Mouse (Mus musculus): Measurements from ENCODE around the gene Dupd1. TPM values are rescaled to one million over a fixed set of nuclear protein-coding genes. Genes with fewer than 3 reads are reported as not detected.

Dupd1 gene
- polyA plus RNA-seq, 1 experiment from 2014 or later: 0.26 TPM

DNA sequence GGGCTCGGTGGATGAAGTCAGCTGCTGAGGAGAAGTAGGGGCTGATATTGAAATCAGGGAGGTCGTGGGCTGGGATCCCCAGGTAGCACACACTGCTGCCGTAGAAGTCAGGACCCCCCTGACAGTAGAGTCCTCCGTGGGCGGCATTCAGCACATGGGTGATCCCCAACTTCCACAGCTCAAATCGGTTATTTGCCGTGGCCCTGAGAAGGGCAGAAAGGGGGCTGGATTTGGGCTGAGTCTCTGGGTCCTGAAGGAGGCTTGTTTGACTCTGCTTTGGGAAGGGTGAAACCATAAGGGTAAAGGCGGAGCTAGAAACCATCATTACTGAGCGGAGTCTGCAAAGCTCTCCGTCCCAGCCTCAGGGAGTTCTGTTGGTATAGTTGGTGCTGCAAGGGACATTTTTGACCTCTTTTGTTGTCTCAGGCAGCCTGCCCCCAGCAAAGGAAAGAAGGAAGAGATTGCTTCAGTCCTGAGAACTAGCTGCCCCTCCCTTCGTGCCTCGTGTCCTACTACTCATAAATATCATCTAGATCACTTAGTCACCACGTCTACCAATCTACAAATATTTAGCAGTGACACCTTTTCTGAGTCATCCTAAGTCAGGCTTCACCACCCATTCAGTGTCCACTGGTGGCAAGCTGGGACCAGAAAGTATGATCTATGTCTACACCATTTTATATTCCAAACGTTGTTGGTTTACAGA lies 33.2 kb upstream of the Dupd1 start:
- Histone ChIP-seq H3K9ac (ENCODE audit: low read depth, low read length) (no peak overlapping the region), H3K4me3 (ENCODE audit: low read depth, low read length) (no peak overlapping the region), H3K27ac (ENCODE audit: low read length) (no peak overlapping the region), H3K4me2 (ENCODE audit: low read length) (no peak overlapping the region), H3K36me3 (ENCODE audit: control insufficient read depth, insufficient read depth, low read length) (no peaks in the 10 kb centered on the region), H3K4me1 (ENCODE audit: control insufficient read depth, insufficient read depth, low read length) (peaks cover 12% of the 10 kb centered on the region), H3K27me3 (ENCODE audit: control insufficient read depth, insufficient read depth, low read depth, low read length) (no peaks in the 10 kb centered on the region), H3K9me3 (replicated peaks; ENCODE audit: control insufficient read depth, low read length, poor library complexity, severe bottlenecking) (no peaks in the 10 kb centered on the region)
- 78% methylated on average over 14 of the region's 14 CpGs for WGBS
- ATAC-seq: no peak

DNA sequence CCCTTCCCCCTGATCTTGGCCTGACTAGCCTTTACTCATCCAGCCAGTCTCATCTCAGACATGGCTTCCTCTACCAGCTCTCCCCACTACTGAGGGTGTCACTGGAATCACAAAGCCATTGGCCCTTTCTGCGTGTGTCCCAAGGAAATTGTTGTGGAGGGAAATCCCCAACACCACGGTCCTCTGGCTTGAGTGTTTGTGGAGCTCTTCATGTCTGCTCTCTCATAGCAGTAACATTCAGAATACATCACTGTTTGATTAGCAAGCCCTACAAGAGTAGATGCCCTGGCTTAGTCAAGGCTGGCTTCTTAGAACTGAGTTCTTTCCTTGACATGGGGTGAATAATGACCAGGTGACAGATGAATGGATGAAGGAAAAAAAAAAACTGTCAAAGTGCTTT lies 32.5 kb upstream of the Dupd1 start:
- no peak for ATAC-seq
- WGBS: 88% methylated on average over 2 of the region's 2 CpGs

DNA sequence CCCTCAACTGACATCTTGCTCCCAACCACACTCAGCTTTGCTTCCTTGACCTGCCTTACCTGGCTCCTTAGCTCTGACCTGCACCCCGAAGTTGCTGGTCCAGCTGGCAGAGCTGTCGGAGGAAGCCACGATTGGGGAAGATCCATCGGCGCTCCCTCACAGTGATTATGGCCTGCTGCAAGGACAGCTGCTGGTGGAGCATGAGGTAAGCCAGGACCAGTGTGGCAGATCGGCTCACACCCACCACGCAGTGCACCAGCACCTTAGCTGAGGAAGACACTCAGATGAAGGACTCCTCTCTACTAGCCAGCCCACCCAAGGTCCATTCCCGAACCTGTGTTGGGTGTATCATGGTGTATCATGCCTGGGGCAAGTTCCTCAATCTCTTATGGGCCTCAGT lies 31.9 kb upstream of the Dupd1 start:
- Histone ChIP-seq H3K4me3 (ENCODE audit: low read depth, low read length) (no peak overlapping the region), H3K36me3 (ENCODE audit: control insufficient read depth, insufficient read depth, low read length) (no peaks in the 10 kb centered on the region), H3K27me3 (ENCODE audit: control insufficient read depth, insufficient read depth, low read depth, low read length) (no peaks in the 10 kb centered on the region; the same call in 1 of the 2 replicates), H3K9me3 (replicated peaks; ENCODE audit: control insufficient read depth, low read length, poor library complexity, severe bottlenecking) (no peaks in the 10 kb centered on the region), H3K4me2 (ENCODE audit: low read length) (no peak overlapping the region), H3K4me1 (ENCODE audit: control insufficient read depth, insufficient read depth, low read length) (no peaks in the 10 kb centered on the region), H3K9ac (ENCODE audit: low read depth, low read length) (no peak overlapping the region), H3K27ac (ENCODE audit: low read length) (no peak overlapping the region)
- whole genome bisulfite sequencing: 90% methylated on average over 8 of the region's 8 CpGs
- no peak for ATAC-seq

More for the DNA sequence above, 32.5 kb upstream of the Dupd1 start:
- H3K4me2 ChIP-seq (ENCODE audit: low read length): no peak overlapping the region
- no peak overlapping the region for H3K9ac ChIP-seq (ENCODE audit: low read depth, low read length)
- no peak overlapping the region for H3K27ac ChIP-seq (ENCODE audit: low read length)
- peaks cover 5% of the 10 kb centered on the region for H3K4me1 ChIP-seq (ENCODE audit: control insufficient read depth, insufficient read depth, low read length)
- H3K27me3 ChIP-seq (ENCODE audit: control insufficient read depth, insufficient read depth, low read depth, low read length): no peaks in the 10 kb centered on the region
- H3K4me3 ChIP-seq (ENCODE audit: low read depth, low read length): no peak overlapping the region
- no peaks in the 10 kb centered on the region for H3K9me3 ChIP-seq (replicated peaks; ENCODE audit: control insufficient read depth, low read length, poor library complexity, severe bottlenecking)
- no peaks in the 10 kb centered on the region for H3K36me3 ChIP-seq (ENCODE audit: control insufficient read depth, insufficient read depth, low read length)

DNA sequence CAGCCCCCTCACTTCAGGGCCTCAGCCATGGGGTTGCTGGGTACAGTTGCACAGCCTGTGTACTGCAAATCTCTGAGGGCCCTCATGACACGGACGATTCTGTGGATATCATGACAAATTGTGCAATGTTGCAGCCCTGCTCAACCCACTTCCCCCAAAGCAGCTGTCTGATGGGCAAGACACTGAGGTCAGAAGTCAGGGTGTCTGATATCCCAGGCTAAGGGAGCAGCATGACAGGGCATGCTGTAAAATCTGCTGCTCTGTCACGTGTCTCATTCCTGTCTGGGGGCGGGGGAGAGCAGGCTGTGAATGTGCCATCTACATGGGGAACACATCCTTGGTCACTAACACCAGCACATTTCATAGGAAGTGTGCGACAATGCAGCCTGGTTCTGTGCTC lies 30.8 kb upstream of the Dupd1 start:
- 82% methylated on average over 5 of the region's 5 CpGs for WGBS

DNA sequence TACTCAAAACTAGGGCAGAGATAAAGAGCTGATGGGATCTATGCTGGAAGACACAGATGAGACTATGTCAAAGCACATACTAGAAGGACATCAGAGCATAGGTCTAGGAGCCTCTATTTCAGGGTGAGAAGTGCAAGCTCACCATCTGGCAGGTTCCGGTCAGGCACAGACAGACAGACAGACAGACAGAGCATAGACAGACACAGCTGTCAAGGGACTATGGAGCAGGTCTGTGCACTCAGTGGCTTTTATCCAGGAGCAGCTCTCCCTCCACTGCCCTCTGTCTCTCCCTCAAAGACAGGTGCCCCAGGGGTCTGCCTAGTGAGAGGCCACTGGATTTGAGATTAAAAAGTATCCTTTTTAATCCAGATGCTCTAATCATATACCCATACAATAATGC lies 29.8 kb upstream of the Dupd1 start:
- Histone ChIP-seq H3K27ac (ENCODE audit: low read length) (no peak overlapping the region), H3K4me2 (ENCODE audit: low read length) (no peak overlapping the region), H3K9me3 (replicated peaks; ENCODE audit: control insufficient read depth, low read length, poor library complexity, severe bottlenecking) (no peaks in the 10 kb centered on the region), H3K27me3 (ENCODE audit: control insufficient read depth, insufficient read depth, low read depth, low read length) (no peaks in the 10 kb centered on the region; the same call in 1 of the 2 replicates), H3K4me3 (ENCODE audit: low read depth, low read length) (no peak overlapping the region), H3K36me3 (ENCODE audit: control insufficient read depth, insufficient read depth, low read length) (no peaks in the 10 kb centered on the region), H3K9ac (ENCODE audit: low read depth, low read length) (no peak overlapping the region), H3K4me1 (ENCODE audit: control insufficient read depth, insufficient read depth, low read length) (no peaks in the 10 kb centered on the region)
- ATAC-seq: no peak
- 82% methylated on average over 1 of the region's 1 CpGs for WGBS

More for the DNA sequence above, 30.8 kb upstream of the Dupd1 start:
- no peak overlapping the region for H3K4me3 ChIP-seq (ENCODE audit: low read depth, low read length)
- H3K4me2 ChIP-seq (ENCODE audit: low read length): no peak overlapping the region
- H3K36me3 ChIP-seq (ENCODE audit: control insufficient read depth, insufficient read depth, low read length): no peaks in the 10 kb centered on the region
- H3K27ac ChIP-seq (ENCODE audit: low read length): no peak overlapping the region
- no peaks in the 10 kb centered on the region; the same call in 1 of the 2 replicates for H3K27me3 ChIP-seq (ENCODE audit: control insufficient read depth, insufficient read depth, low read depth, low read length)
- no peak for ATAC-seq
- no peaks in the 10 kb centered on the region for H3K4me1 ChIP-seq (ENCODE audit: control insufficient read depth, insufficient read depth, low read length)
- no peaks in the 10 kb centered on the region for H3K9me3 ChIP-seq (replicated peaks; ENCODE audit: control insufficient read depth, low read length, poor library complexity, severe bottlenecking)
- H3K9ac ChIP-seq (ENCODE audit: low read depth, low read length): no peak overlapping the region

DNA sequence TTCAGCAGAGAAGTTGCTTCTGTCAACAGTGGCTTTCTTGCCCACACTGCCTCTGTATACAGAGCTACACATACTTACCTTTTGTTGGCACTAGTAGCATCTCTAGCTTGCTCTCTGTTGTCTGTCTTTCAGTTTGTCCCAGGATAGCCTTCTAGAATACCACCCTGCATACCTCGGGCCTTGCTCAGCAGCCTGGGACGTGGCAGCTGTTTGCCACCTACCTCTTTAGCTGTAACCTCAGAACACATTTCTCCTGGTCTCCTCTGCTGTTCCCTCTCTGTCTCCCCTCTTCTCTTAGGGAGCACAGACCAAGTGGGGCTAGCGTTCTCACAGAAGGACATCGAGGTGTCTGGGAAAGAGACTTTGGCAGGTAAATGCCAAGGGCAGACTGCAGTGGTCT lies 28.1 kb upstream of the Dupd1 start:
- no peak overlapping the region for H3K27ac ChIP-seq (ENCODE audit: low read length)
- 94% methylated on average over 4 of the region's 4 CpGs for WGBS
- H3K4me3 ChIP-seq (ENCODE audit: low read depth, low read length): no peak overlapping the region
- ATAC-seq: no peak
- H3K9ac ChIP-seq (ENCODE audit: low read depth, low read length): no peak overlapping the region
- no peaks in the 10 kb centered on the region for H3K36me3 ChIP-seq (ENCODE audit: control insufficient read depth, insufficient read depth, low read length)
- no peak overlapping the region for H3K4me2 ChIP-seq (ENCODE audit: low read length)
- H3K4me1 ChIP-seq (ENCODE audit: control insufficient read depth, insufficient read depth, low read length): no peaks in the 10 kb centered on the region
- H3K9me3 ChIP-seq (replicated peaks; ENCODE audit: control insufficient read depth, low read length, poor library complexity, severe bottlenecking): no peaks in the 10 kb centered on the region
- H3K27me3 ChIP-seq (ENCODE audit: control insufficient read depth, insufficient read depth, low read depth, low read length): no peaks in the 10 kb centered on the region; the same call in 1 of the 2 replicates

DNA sequence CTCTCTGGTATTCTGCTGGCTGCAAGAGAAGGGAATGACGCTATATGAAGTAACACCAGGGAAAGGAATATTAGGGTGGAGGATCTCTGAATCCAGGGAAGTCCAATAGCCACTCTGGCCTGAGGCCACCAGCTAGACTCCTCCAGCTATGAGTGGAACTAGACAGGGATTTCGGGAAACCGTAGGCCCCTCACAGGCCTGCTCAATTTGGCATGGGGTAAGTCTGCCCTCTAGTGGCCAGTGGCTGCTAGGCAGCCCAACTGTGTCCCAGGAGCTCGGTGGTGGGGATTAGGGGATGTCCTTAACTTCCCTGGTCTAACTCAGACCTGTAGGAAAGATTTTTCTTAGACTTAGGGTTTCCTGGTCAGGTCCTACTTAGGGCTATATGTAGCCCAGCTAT lies 27.4 kb upstream of the Dupd1 start:
- no peaks in the 10 kb centered on the region; the same call in 1 of the 2 replicates for H3K27me3 ChIP-seq (ENCODE audit: control insufficient read depth, insufficient read depth, low read depth, low read length)
- no peak overlapping the region for H3K4me3 ChIP-seq (ENCODE audit: low read depth, low read length)
- no peak overlapping the region for H3K27ac ChIP-seq (ENCODE audit: low read length)
- no peak overlapping the region for H3K4me2 ChIP-seq (ENCODE audit: low read length)
- 14% methylated on average over 4 of the region's 4 CpGs for WGBS
- H3K4me1 ChIP-seq (ENCODE audit: control insufficient read depth, insufficient read depth, low read length): no peaks in the 10 kb centered on the region
- H3K9me3 ChIP-seq (replicated peaks; ENCODE audit: control insufficient read depth, low read length, poor library complexity, severe bottlenecking): no peaks in the 10 kb centered on the region
- ATAC-seq: peak; percentile 82
- no peaks in the 10 kb centered on the region for H3K36me3 ChIP-seq (ENCODE audit: control insufficient read depth, insufficient read depth, low read length)
- no peak overlapping the region; the same call in 1 of the 2 replicates for H3K9ac ChIP-seq (ENCODE audit: low read depth, low read length)

DNA sequence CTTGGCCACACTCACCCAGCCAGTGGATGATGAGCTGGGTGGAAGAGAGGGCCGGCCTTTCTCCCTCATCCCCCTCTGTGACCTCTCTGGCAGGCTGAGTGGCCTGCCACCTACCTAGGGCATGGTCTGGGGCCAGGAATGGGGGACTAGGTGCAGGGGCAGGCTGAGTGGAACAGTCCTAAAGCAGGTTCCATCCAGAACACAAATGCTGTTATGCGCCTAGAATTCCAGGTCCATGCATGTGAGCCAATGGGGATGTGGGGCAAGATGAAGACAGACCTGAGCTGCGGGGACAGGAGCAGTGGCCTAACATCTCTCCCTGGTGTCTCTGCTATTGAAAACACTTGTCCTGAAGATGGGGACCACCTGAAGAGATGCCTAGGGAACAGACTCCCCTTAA lies 26.9 kb upstream of the Dupd1 start:
- Histone ChIP-seq H3K36me3 (ENCODE audit: control insufficient read depth, insufficient read depth, low read length) (no peaks in the 10 kb centered on the region), H3K9me3 (replicated peaks; ENCODE audit: control insufficient read depth, low read length, poor library complexity, severe bottlenecking) (no peaks in the 10 kb centered on the region), H3K27ac (ENCODE audit: low read length) (no peak overlapping the region), H3K9ac (ENCODE audit: low read depth, low read length) (no peak overlapping the region; the same call in 1 of the 2 replicates), H3K4me1 (ENCODE audit: control insufficient read depth, insufficient read depth, low read length) (no peaks in the 10 kb centered on the region), H3K4me3 (ENCODE audit: low read depth, low read length) (no peak overlapping the region), H3K27me3 (ENCODE audit: control insufficient read depth, insufficient read depth, low read depth, low read length) (no peaks in the 10 kb centered on the region; the same call in 1 of the 2 replicates), H3K4me2 (ENCODE audit: low read length) (no peak overlapping the region)
- no peak for ATAC-seq
- WGBS: 93% methylated on average over 3 of the region's 3 CpGs

DNA sequence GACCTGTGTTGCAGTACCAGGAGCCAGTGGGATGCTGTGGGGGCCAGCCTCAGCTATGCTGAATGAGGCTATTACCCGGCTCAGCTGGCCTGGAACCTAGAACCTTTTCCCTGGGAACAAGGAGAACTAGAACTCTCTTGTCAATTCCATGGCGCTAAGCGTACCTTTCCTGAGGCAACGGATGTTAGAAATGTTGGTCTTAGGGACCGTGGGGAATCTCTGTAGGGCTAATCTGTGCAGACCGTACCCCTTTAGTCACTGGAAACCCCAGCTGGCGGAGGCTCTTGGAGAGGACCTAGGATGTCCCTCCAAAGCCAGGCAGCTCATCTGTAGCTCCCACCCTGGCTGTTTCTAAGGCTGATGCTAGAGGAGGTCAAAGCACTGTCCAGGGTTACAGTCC lies 26.0 kb upstream of the Dupd1 start:
- no peak overlapping the region for H3K4me3 ChIP-seq (ENCODE audit: low read depth, low read length)
- H3K9me3 ChIP-seq (replicated peaks; ENCODE audit: control insufficient read depth, low read length, poor library complexity, severe bottlenecking): no peaks in the 10 kb centered on the region
- no peak overlapping the region for H3K9ac ChIP-seq (ENCODE audit: low read depth, low read length)
- 93% methylated on average over 7 of the region's 7 CpGs for WGBS
- H3K27me3 ChIP-seq (ENCODE audit: control insufficient read depth, insufficient read depth, low read depth, low read length): no peaks in the 10 kb centered on the region; the same call in 1 of the 2 replicates
- ATAC-seq: no peak
- no peak overlapping the region for H3K4me2 ChIP-seq (ENCODE audit: low read length)
- H3K27ac ChIP-seq (ENCODE audit: low read length): no peak overlapping the region
- H3K36me3 ChIP-seq (ENCODE audit: control insufficient read depth, insufficient read depth, low read length): no peaks in the 10 kb centered on the region
- no peaks in the 10 kb centered on the region for H3K4me1 ChIP-seq (ENCODE audit: control insufficient read depth, insufficient read depth, low read length)

Measured in midbrain, embryonic 16.5 days (tissue).